Mouse (Mus musculus) midbrain, embryonic 11.5 days (tissue): Measurements from ENCODE around the gene Zcchc8. TPM values are rescaled to one million over a fixed set of nuclear protein-coding genes. Genes with fewer than 3 reads are reported as not detected.
"Not testable (repeated sequence)": the region's sequence is repeated elsewhere in the genome, so short reads cannot be mapped to it uniquely, and the experiment has no call there.

Experiments used
- ATAC-seq: fragments of 200-750 bp; cut with Nextera tagmentation; 2 replicates; pipeline ENCODE4 v1.8.0; 2017; ENCODE audit warnings: moderate TSS enrichment, moderate library complexity; ENCODE audit not compliant: low FRiP score
- DNase-seq: peaks from one replicate; pipeline ENCODE4 v3.0.0; 2015; ENCODE audit warnings: low spot score; ENCODE audit errors: missing footprints
- H3K27ac ChIP-seq: fragments of 300-500 bp; sonication (generic); 2 replicates; pipeline ENCODE4 v1.5.1; 2014; ENCODE audit warnings: low read depth, low read length
- H3K27me3 ChIP-seq: fragments of 300-500 bp; sonication (generic); 2 replicates; pipeline ENCODE4 v1.6.1; 2014; ENCODE audit warnings: mild to moderate bottlenecking, low read length, moderate library complexity, mixed read lengths; ENCODE audit not compliant: control insufficient read depth, insufficient read depth
- H3K36me3 ChIP-seq: fragments of 300-500 bp; sonication (generic); 2 replicates; pipeline ENCODE4 v1.6.1; 2014; ENCODE audit warnings: mild to moderate bottlenecking, low read length, moderate library complexity, mixed read lengths; ENCODE audit not compliant: control insufficient read depth, insufficient read depth
- H3K4me1 ChIP-seq: fragments of 300-500 bp; sonication (generic); 2 replicates; pipeline ENCODE4 v1.6.1; 2014; ENCODE audit warnings: low read length; ENCODE audit not compliant: control insufficient read depth, insufficient read depth
- H3K4me2 ChIP-seq: fragments of 300-500 bp; sonication (generic); 2 replicates; pipeline ENCODE4 v1.6.1; 2014; ENCODE audit warnings: mild to moderate bottlenecking, moderate library complexity
- H3K4me3 ChIP-seq: fragments of 300-500 bp; sonication (generic); 2 replicates; pipeline ENCODE4 v1.5.1; 2014; ENCODE audit warnings: low read depth, low read length
- H3K9ac ChIP-seq: fragments of 300-500 bp; sonication (generic); 2 replicates; pipeline ENCODE4 v1.6.1; 2014; ENCODE audit warnings: low read length
- H3K9me3 ChIP-seq: fragments of 300-500 bp; sonication (generic); 2 replicates; pipeline ENCODE4 v1.6.1; 2016; ENCODE audit warnings: low read length; ENCODE audit not compliant: control insufficient read depth
- WGBS: fragments of 180-500 bp; shearing (Covaris S2); extraction: QIAGEN DNeasy Blood & Tissue Kit; methylation state at CpG from one replicate; pipeline ENCODE4 v1.1.7; 2014; 5-methylcytosine and 5-hydroxymethylcytosine counted together
- polyA plus RNA-seq: library from polyadenylated mRNA; unstranded; fragments of >200 nt; fragmentation: Nextera tagmentation; extraction: Ambion mirVana; gene quantifications from 2 replicates; pipeline ENCODE4 v1.2.1, GENCODE M21; 2014

Zcchc8 gene
- 80.8 and 84.7 TPM in 2 replicates for polyA plus RNA-seq

GRCm38 (mm10) chr5:123720328-123721311, at the start of gene Zcchc8:
Zcchc8 (minus strand) TSS chr5:123721100.
- peak within 1 kb of the TSS; percentile 62 for H3K9ac ChIP-seq
- H3K27me3 ChIP-seq: no peaks in the 10 kb centered on the region
- H3K27ac ChIP-seq: peak within 1 kb of the TSS; percentile 41; the same call in 1 of the 2 replicates
- H3K9me3 ChIP-seq: no peaks in the 10 kb centered on the region
- H3K4me1 ChIP-seq: peaks cover 9% of the 10 kb centered on the region
- H3K4me2 ChIP-seq: peak within 1 kb of the TSS; percentile 59
- DNase-seq (peak; percentile 100), ATAC-seq (peak; percentile 100)
- H3K4me3 ChIP-seq: peak within 1 kb of the TSS; percentile 68
- H3K36me3 ChIP-seq: peaks cover 5% of the 10 kb centered on the region; the same call in 1 of the 2 replicates
- WGBS: under 1% methylated on average over 83 of the region's 83 CpGs

GRCm38 (mm10) chr5:123766455-123766854, 45.6 kb upstream of the Zcchc8 start:
- H3K27me3 ChIP-seq, DNase-seq, H3K27ac ChIP-seq, H3K9me3 ChIP-seq, H3K4me1 ChIP-seq, ATAC-seq, H3K4me3 ChIP-seq, H3K9ac ChIP-seq, H3K4me2 ChIP-seq: not testable (repeated sequence)
- 94% methylated on average over 11 of the region's 11 CpGs for WGBS
- peaks cover 11% of the 10 kb centered on the region for H3K36me3 ChIP-seq

- no peak overlapping the region for H3K4me2 ChIP-seq
- DNase-seq: no peak
- no peak overlapping the region for H3K9ac ChIP-seq
- H3K4me1 ChIP-seq: no peaks in the 10 kb centered on the region
- peaks cover 11% of the 10 kb centered on the region for H3K36me3 ChIP-seq
- H3K27ac ChIP-seq: no peak overlapping the region
- H3K4me3 ChIP-seq: no peak overlapping the region
- no peak for ATAC-seq
- no peaks in the 10 kb centered on the region for H3K9me3 ChIP-seq
- H3K27me3 ChIP-seq: no peaks in the 10 kb centered on the region
- 96% methylated on average over 11 of the region's 11 CpGs for WGBS
Measured at GRCm38 (mm10) chr5:123765506-123765905, 44.6 kb upstream of the Zcchc8 start.

- peak; percentile 97 for ATAC-seq
- DNase-seq: peak; percentile 99
- Histone ChIP-seq H3K27me3 (no peaks in the 10 kb centered on the region), H3K27ac (peak within 1 kb of the TSS; percentile 95), H3K36me3 (peaks cover 3% of the 10 kb centered on the region; the same call in 1 of the 2 replicates), H3K4me3 (peak within 1 kb of the TSS; percentile 87), H3K4me2 (peak within 1 kb of the TSS; percentile 59), H3K4me1 (peaks cover 17% of the 10 kb centered on the region), H3K9ac (peak within 1 kb of the TSS; percentile 92), H3K9me3 (no peaks in the 10 kb centered on the region)
- WGBS: under 1% methylated on average over 63 of the region's 63 CpGs
Measured at GRCm38 (mm10) chr5:123749065-123750064, 28.5 kb upstream of the Zcchc8 start, which contains the start of the genes Rsrc2 and Kntc1. Rsrc2 (minus strand) TSS chr5:123749414. Kntc1 (plus strand) TSS chr5:123749716.

DNA sequence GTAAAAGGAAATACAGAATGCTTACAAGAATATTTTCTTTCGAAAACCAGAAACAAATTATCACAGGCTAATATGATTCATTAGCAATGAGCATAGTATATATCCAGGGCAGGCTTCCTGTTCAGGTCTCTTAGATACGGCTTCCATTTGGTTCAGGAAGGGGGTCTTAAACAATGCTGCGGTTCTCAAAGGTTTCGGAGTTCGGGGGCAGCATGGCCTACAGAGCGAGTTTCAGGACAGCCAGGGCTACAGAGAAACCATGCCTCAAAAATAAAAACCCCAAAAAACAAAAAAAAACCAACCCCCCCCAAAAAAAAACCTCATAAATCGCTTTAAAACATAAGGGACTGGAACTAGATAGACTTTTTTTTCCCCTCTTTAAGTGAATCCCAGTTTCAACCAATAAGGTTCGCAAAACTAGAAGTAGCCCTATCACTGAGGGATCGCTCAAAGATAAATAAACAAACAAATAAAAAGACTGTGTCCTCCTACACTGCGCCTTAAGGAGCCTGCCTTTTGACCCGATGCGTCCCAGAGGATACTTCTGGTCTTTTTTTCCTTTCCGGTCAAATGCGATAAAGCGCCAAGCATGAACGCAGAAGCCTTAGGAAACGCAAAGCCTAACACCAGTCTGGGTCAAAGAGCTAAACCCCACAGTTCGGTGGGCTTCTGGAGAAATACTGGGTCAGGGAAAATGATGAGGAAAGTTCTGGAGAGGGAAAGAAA, 27.6 kb upstream of the Zcchc8 start:
- Histone ChIP-seq H3K4me3 (peak overlapping the region; percentile 87), H3K4me1 (peaks cover 17% of the 10 kb centered on the region), H3K9ac (peak overlapping the region; percentile 92), H3K27me3 (no peaks in the 10 kb centered on the region), H3K9me3 (no peaks in the 10 kb centered on the region), H3K27ac (peak overlapping the region; percentile 95), H3K4me2 (peak overlapping the region; percentile 59), H3K36me3 (peaks cover 7% of the 10 kb centered on the region)
- peak; percentile 10; the same call in 1 of the 2 replicates for ATAC-seq
- DNase-seq: no peak
- WGBS: under 1% methylated on average over 18 of the region's 18 CpGs

GRCm38 (mm10) chr5:123747604-123748003, 26.7 kb upstream of the Zcchc8 start:
- no peaks in the 10 kb centered on the region for H3K9me3 ChIP-seq
- DNase-seq (no peak), ATAC-seq (no peak)
- peak overlapping the region; percentile 59 for H3K4me2 ChIP-seq
- H3K27me3 ChIP-seq: no peaks in the 10 kb centered on the region
- peak overlapping the region; percentile 92 for H3K9ac ChIP-seq
- H3K4me3 ChIP-seq: peak overlapping the region; percentile 87
- no peak overlapping the region for H3K27ac ChIP-seq
- peaks cover 17% of the 10 kb centered on the region for H3K4me1 ChIP-seq
- peaks cover 8% of the 10 kb centered on the region for H3K36me3 ChIP-seq
- 36% methylated on average over 7 of the region's 7 CpGs for WGBS

- H3K27ac ChIP-seq: no peak overlapping the region
- no peak overlapping the region for H3K9ac ChIP-seq
- peaks cover 8% of the 10 kb centered on the region for H3K36me3 ChIP-seq
- no peak overlapping the region for H3K4me3 ChIP-seq
- H3K4me2 ChIP-seq: peak overlapping the region; percentile 59; the same call in 1 of the 2 replicates
- no peaks in the 10 kb centered on the region for H3K27me3 ChIP-seq
- DNase-seq: no peak
- H3K9me3 ChIP-seq: no peaks in the 10 kb centered on the region
- no peak for ATAC-seq
- peaks cover 17% of the 10 kb centered on the region for H3K4me1 ChIP-seq
Measured at GRCm38 (mm10) chr5:123746253-123746652, 25.4 kb upstream of the Zcchc8 start.

DNA sequence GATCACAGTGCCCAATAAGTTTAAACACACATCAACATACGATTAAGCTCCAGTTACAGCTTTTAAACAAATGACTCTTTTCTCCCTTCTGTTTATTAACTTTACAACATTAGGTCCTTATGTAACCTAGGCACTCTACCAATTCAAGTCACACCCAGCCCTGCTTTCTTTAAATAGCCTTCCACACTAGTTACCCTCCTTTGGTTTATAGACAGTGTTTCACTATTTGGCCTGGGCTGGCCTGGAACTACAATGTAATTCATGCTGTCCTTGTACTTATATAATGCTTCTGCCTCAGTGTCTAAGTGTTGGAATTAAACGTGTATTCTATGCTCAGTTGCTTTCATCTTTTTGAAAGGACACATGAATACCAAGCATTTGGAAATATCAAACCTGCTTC, 23.5 kb upstream of the Zcchc8 start:
- no peaks in the 10 kb centered on the region for H3K9me3 ChIP-seq
- H3K4me3 ChIP-seq: no peak overlapping the region
- peaks cover 13% of the 10 kb centered on the region for H3K4me1 ChIP-seq
- peaks cover 11% of the 10 kb centered on the region for H3K36me3 ChIP-seq
- DNase-seq (no peak), ATAC-seq (no peak)
- H3K27me3 ChIP-seq: no peaks in the 10 kb centered on the region
- H3K27ac ChIP-seq: no peak overlapping the region
- 92% methylated on average over 2 of the region's 2 CpGs for WGBS
- no peak overlapping the region for H3K9ac ChIP-seq
- H3K4me2 ChIP-seq: no peak overlapping the region
